Mouse (Mus musculus) lung, postnatal 0 days (tissue): ENCODE results near the gene Cdk4. TPM values are rescaled to one million over a fixed set of nuclear protein-coding genes. Genes with fewer than 3 reads are reported as not detected.
A peak's percentile ranks its signal among the peaks of the same experiment; 100 is the strongest.

Source experiments
- ATAC-seq: fragments of 200-750 bp; cut with Nextera tagmentation; 2 replicates; pipeline ENCODE4 v1.8.0; 2017; ENCODE audit warnings: moderate library complexity
- DNase-seq: peaks from one replicate; pipeline ENCODE4 v3.0.0-alpha.2; 2016; ENCODE audit warnings: low spot score
- H3K27ac ChIP-seq: fragments of 300-500 bp; sonication (generic); 2 replicates; pipeline ENCODE4 v1.5.1; 2014; ENCODE audit warnings: antibody characterized with exemption, mild to moderate bottlenecking, low read length, mixed read lengths
- H3K27me3 ChIP-seq: fragments of 300-500 bp; sonication (generic); replicated peaks from 2 replicates; pipeline ENCODE4 v1.6.1; 2014; ENCODE audit warnings: low read length, mixed read lengths; ENCODE audit not compliant: insufficient read depth
- H3K36me3 ChIP-seq: fragments of 300-500 bp; sonication (generic); 2 replicates; pipeline ENCODE4 v1.6.1; 2014; ENCODE audit warnings: low read length, mixed read lengths; ENCODE audit not compliant: insufficient read depth
- H3K4me1 ChIP-seq: fragments of 300-500 bp; sonication (generic); 2 replicates; pipeline ENCODE4 v1.6.1; 2014; ENCODE audit warnings: antibody characterized with exemption, low read depth, low read length, mixed read lengths; ENCODE audit not compliant: insufficient read depth
- H3K4me2 ChIP-seq: fragments of 300-500 bp; sonication (generic); replicated peaks from 2 replicates; pipeline ENCODE4 v1.6.1; 2014; ENCODE audit warnings: low read depth, mild to moderate bottlenecking, low read length, moderate library complexity, mixed read lengths
- H3K4me3 ChIP-seq: fragments of 300-500 bp; sonication (generic); 2 replicates; pipeline ENCODE4 v1.5.1; 2014; ENCODE audit warnings: low read depth, low read length
- H3K9ac ChIP-seq: fragments of 300-500 bp; sonication (generic); replicated peaks from 2 replicates; pipeline ENCODE4 v1.6.1; 2014; ENCODE audit warnings: low read depth, mild to moderate bottlenecking
- H3K9me3 ChIP-seq: fragments of 300-500 bp; sonication (generic); 2 replicates; pipeline ENCODE4 v1.6.1; 2016; ENCODE audit warnings: low read length, mixed read lengths
- CTCF ChIP-seq: IDR thresholded peaks from 2 replicates; pipeline ENCODE4 v1.5.1; 2016; ENCODE audit warnings: antibody characterized with exemption, mild to moderate bottlenecking
- EP300 ChIP-seq: IDR thresholded peaks from 2 replicates; pipeline ENCODE4 v1.6.1; 2016; ENCODE audit warnings: antibody characterized with exemption, mild to moderate bottlenecking, control low read depth
- WGBS: fragments of 180-500 bp; shearing (Covaris S2); extraction: QIAGEN DNeasy Blood & Tissue Kit; methylation state at CpG from one replicate; pipeline ENCODE4 v1.1.7; 2014; 5-methylcytosine and 5-hydroxymethylcytosine counted together
- polyA plus RNA-seq: library from polyadenylated mRNA; unstranded; fragments of >200 nt; fragmentation: Nextera tagmentation; extraction: Ambion mirVana; gene quantifications from 2 replicates; pipeline ENCODE4 v1.2.1, GENCODE M21; 2015

The Cdk4 gene
- polyA plus RNA-seq, 1 experiment from 2014 or later, result 362 TPM

GRCm38 (mm10) chr10:127043187-127043586 lies 20.1 kb upstream of the Cdk4 start:
- DNase-seq, result no peak

DNA sequence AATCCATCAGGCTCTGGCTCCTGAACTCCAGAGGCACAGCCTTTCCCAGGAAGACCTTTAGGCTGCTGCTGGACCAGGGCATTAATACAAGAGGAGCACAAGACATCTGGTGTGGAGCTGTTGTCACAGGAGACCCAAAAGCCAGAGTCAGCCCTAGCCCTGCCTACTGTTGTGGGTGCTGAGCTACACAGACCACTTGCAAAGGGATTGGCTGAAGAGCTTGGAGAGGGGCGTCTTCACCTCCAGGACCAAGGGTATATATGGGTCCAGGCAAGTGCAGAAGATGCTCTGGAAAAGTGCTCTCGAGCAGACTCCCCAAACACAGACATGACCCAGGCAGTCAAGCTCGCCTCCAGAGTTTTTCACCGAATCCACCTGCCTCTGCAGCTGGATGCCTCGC lies 15.4 kb upstream of the Cdk4 start, which contains the start of gene Cyp27b1:
Cyp27b1 (plus strand) TSS at position 297 of the 400 bp plus-strand sequence.
- TF ChIP-seq CTCF (no peak), EP300 (no peak)
- Histone ChIP-seq H3K4me2 (peak within 1 kb of the TSS; percentile 38), H3K4me1 (peaks cover 10% of the 10 kb centered on the region; the same call in 1 of the 2 replicates), H3K27ac (no peak within 1 kb of the TSS), H3K27me3 (peaks cover 28% of the 10 kb centered on the region), H3K9ac (no peak within 1 kb of the TSS), H3K9me3 (no peaks in the 10 kb centered on the region), H3K4me3 (peak within 1 kb of the TSS; percentile 28), H3K36me3 (no peaks in the 10 kb centered on the region)
- ATAC-seq, result no peak
- 30% methylated on average over 5 of the region's 5 CpGs for WGBS
- DNase-seq, result no peak

More at GRCm38 (mm10) chr10:127043187-127043586, 20.1 kb upstream of the Cdk4 start:
- H3K4me2 ChIP-seq, result no peak overlapping the region
- H3K4me1 ChIP-seq, result peaks cover 3% of the 10 kb centered on the region; the same call in 1 of the 2 replicates
- no peak overlapping the region for H3K9ac ChIP-seq
- no peak for TF ChIP-seq CTCF
- no peak for TF ChIP-seq EP300
- 80% methylated on average over 6 of the region's 6 CpGs for WGBS
- no peak overlapping the region for H3K4me3 ChIP-seq
- H3K27ac ChIP-seq, result no peak overlapping the region
- H3K9me3 ChIP-seq, result no peaks in the 10 kb centered on the region
- H3K27me3 ChIP-seq, result peaks cover 5% of the 10 kb centered on the region; the same call in 1 of the 2 replicates
- H3K36me3 ChIP-seq, result no peaks in the 10 kb centered on the region
- ATAC-seq, result no peak

- H3K9ac ChIP-seq, result no peak overlapping the region
- H3K27ac ChIP-seq, result no peak overlapping the region
- TF ChIP-seq EP300, result no peak
- no peak for TF ChIP-seq CTCF
- 4% methylated on average over 35 of the region's 35 CpGs for WGBS
- ATAC-seq, result no peak
- peak overlapping the region; percentile 38 for H3K4me2 ChIP-seq
- H3K4me1 ChIP-seq, result peaks cover 10% of the 10 kb centered on the region; the same call in 1 of the 2 replicates
- no peaks in the 10 kb centered on the region for H3K9me3 ChIP-seq
- peaks cover 28% of the 10 kb centered on the region for H3K27me3 ChIP-seq
- H3K4me3 ChIP-seq, result peak overlapping the region; percentile 28
- DNase-seq, result no peak
- no peaks in the 10 kb centered on the region for H3K36me3 ChIP-seq
These were observed 14.5 kb upstream of the Cdk4 start for GRCm38 (mm10) chr10:127048608-127049394.

GRCm38 (mm10) chr10:127049395-127050118 lies 13.8 kb upstream of the Cdk4 start:
- 4% methylated on average over 29 of the region's 29 CpGs for WGBS
- Histone ChIP-seq H3K4me3 (peak overlapping the region; percentile 28), H3K27me3 (peaks cover 28% of the 10 kb centered on the region), H3K4me1 (peaks cover 10% of the 10 kb centered on the region; the same call in 1 of the 2 replicates), H3K9me3 (no peaks in the 10 kb centered on the region), H3K4me2 (peak overlapping the region; percentile 38), H3K36me3 (no peaks in the 10 kb centered on the region), H3K9ac (no peak overlapping the region), H3K27ac (no peak overlapping the region)
- peak; percentile 52 for TF ChIP-seq CTCF
- TF ChIP-seq EP300, result no peak
- peak; percentile 56; the same call in 1 of the 2 replicates for ATAC-seq
- DNase-seq, result no peak

- H3K4me3 ChIP-seq, result 0 out of 2 replicates have a peak overlapping the region, but pooled peaks have one; percentile 28
- DNase-seq, result no peak
- no peak overlapping the region for H3K9ac ChIP-seq
- H3K36me3 ChIP-seq, result no peaks in the 10 kb centered on the region
- H3K27me3 ChIP-seq, result peaks cover 28% of the 10 kb centered on the region
- H3K27ac ChIP-seq, result no peak overlapping the region
- ATAC-seq, result no peak
- H3K4me2 ChIP-seq, result no peak overlapping the region
- WGBS, result 11% methylated on average over 10 of the region's 10 CpGs
- H3K9me3 ChIP-seq, result no peaks in the 10 kb centered on the region
- peaks cover 10% of the 10 kb centered on the region; the same call in 1 of the 2 replicates for H3K4me1 ChIP-seq
- TF ChIP-seq EP300, result no peak
- TF ChIP-seq CTCF, result no peak
These were observed 13.2 kb upstream of the Cdk4 start for GRCm38 (mm10) chr10:127050119-127050474.

DNA sequence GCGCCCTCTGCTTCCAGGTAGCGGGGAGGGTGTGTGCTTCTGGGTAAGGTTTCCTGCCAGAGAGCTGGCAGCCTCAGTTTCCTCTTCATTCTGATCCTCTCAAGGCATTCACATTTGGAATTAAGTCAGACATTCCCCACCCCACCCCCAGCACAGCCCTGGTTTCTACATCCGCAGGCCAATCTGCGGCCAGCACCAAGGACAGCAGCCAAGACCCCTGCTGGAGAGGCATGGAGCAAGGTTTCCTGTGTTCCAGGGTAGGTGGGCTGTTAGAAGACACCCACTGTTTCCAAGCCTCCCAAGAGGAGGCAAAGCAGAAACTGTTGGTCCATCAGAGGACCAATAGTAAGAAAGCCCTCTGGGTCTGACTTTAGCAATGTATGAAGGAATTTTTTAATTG lies 8.7 kb upstream of the Cdk4 start:
- WGBS, result 55% methylated on average over 4 of the region's 4 CpGs
- TF ChIP-seq EP300, result no peak
- 0 out of 2 replicates have a peak, but pooled peaks have one; percentile 14 for TF ChIP-seq CTCF
- H3K36me3 ChIP-seq, result no peaks in the 10 kb centered on the region
- no peak for DNase-seq
- 0 out of 2 replicates have a peak, but pooled peaks cover 3% of the 10 kb centered on the region for H3K4me1 ChIP-seq
- H3K9me3 ChIP-seq, result no peaks in the 10 kb centered on the region
- no peak for ATAC-seq
- H3K27ac ChIP-seq, result no peak overlapping the region
- H3K4me2 ChIP-seq, result no peak overlapping the region
- peaks cover 9% of the 10 kb centered on the region for H3K27me3 ChIP-seq
- H3K4me3 ChIP-seq, result no peak overlapping the region
- H3K9ac ChIP-seq, result no peak overlapping the region
